Mouse (Mus musculus): Measurements from ENCODE around the gene Cstf2t.

Cstf2t gene

DNA sequence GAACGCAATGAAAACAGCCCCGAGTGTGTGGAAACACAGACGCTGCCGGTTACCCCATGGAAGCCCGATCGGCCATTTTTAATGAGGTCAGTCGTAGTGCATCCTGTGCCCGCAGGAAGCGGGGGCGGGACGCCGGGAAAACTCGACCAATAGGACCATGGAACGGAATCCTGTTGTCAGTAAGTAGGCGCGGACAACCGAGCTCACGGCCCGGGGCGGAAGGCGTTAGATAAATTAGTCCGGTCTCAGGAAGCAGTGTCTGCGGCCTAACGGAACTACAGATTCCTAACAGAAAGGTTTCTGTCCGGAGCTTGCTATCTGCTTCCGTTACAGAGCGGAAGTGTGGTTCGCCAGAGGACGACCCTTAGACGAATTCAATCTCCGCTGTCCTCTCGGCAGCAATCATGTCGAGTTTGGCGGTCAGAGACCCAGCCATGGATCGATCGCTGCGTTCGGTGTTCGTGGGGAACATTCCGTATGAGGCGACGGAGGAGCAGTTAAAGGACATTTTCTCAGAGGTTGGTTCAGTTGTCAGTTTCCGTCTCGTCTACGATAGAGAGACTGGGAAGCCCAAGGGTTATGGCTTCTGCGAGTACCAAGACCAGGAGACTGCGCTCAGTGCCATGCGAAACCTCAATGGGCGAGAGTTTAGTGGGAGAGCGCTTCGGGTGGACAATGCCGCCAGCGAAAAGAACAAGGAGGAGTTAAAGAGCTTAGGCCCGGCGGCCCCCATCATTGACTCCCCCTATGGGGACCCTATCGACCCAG lies at the start of gene Cstf2t:
TSS of gene Cstf2t (plus strand) at position 176 of the 768 bp plus-strand sequence.
- peak; percentile 99 for DNase-seq (ENCODE audit: low spot score)

DNA sequence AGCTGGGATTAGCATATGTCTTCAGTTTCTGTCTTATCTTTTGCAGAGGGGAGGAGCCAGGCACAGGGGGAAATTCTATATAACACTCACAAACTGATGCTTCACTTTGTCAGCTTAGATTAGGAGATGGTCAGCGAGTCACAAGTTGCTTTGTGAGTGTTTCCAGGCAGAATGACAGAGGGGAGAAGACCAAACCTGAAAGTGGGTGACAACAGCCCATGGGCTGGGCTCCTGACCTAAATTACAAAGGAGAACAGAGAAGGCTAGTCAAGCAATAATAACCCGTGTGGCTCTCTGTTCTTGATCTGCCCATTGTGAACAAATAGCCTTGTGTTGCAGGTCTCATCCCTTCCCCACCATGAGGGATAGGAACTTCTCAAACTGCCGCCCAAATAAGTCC lies 43.7 kb upstream of the Cstf2t start:
- no peak for DNase-seq (ENCODE audit: low spot score)

DNA sequence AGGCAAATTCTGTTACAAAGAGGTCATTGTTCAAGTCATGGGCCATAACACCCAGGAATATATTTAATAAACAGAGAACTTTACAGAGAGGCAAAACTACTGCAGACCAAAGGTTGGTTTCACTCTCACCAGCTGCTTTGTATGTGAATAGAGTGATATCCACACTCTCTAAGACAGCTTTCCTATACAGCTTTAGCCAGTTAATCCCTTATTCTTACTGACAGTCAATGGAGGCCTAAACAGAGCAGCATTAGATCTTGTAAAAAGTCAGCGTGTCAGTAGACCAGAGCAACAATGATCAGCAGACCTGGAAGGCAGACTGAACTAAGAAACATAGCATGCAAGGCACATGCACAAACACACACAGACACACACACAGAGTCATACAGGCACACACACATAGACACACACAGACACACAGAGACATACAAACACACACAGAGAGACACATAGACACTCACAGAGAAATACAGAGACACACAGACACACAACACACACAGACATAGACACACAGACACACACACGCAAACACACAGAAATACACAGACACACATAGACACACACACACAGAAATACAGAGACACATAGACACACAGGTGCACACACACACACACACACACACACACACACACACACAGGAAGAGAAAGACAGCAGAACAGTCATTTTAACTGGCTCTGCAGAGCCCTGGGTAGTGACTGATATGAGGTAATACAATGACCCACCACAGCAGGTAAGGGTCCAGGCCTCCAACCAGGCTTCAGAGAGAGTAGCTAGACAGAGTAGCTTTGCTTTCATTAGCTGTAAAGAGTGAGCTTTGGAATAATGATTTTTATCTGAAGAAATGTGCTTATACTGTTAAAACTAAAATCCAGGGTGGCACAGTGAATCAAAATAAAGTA lies 41.4 kb upstream of the Cstf2t start:
- DNase-seq (ENCODE audit: low spot score), result no peak

DNA sequence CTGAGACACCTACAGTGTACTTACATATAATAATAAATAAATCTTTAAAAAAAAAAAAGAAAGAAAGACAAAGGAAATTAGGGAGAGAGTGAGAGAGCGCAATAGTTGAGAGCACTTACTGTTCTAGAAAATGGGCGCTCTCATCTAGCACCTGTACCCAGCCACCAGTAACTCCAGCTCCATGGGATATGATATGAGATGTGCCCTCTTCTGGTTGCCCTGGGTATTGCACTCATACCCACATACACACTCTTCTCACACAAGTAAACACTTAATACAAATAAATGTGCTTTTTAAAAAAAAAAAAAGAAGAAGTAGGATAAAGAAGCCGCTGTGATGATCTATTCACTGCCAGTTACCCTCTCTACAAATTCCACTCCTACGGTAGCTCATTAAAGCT lies 36.0 kb upstream of the Cstf2t start:
- no peak for DNase-seq (ENCODE audit: low spot score)

DNA sequence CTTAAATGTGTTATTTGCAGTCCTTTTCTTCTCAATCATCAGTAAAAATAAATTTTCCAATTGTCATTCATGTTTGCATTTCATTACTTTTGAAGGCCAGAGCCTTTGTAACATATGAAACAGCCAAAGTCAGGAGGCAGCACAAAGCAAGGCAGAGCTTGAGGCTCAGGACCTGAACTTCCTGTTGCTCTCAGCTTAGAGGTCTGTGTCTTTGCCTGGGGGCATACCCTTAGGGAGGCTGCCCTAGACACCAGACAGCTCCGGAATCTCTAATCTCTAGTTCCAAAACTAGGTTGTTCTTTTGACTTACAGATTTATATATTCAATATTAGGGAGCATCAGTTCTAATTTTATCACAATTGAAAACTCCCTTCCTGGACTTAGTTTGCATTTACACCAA lies 17.9 kb upstream of the Cstf2t start:
- DNase-seq (ENCODE audit: low spot score), result no peak

DNA sequence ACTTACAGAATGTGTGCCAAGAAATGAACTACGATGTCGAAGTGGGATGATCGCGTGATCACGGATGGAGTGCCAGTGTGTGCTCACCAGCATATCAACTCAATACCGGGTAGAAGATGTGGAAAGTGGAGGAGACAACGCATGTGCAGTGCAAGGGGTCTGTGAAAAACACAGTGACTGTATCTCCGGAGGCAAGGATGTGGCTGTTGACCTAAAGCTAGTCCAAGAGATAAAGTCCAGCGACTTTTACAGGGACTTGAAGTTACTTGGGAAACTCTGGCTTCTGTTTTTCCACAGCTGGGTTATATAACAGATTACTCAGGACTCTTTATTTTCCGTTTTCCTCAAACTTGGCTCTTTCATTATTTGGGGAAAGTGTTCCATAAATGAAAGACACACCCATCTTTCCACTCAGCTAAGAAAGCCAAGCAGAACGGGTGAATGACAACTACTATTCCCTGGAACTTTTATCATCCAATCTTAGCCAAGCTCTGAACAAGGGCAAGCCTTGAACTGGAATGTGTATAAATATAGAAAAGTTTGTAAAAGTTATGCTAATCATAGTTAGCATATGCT lies 17.3 kb upstream of the Cstf2t start:
- no peak for DNase-seq (ENCODE audit: low spot score)

DNA sequence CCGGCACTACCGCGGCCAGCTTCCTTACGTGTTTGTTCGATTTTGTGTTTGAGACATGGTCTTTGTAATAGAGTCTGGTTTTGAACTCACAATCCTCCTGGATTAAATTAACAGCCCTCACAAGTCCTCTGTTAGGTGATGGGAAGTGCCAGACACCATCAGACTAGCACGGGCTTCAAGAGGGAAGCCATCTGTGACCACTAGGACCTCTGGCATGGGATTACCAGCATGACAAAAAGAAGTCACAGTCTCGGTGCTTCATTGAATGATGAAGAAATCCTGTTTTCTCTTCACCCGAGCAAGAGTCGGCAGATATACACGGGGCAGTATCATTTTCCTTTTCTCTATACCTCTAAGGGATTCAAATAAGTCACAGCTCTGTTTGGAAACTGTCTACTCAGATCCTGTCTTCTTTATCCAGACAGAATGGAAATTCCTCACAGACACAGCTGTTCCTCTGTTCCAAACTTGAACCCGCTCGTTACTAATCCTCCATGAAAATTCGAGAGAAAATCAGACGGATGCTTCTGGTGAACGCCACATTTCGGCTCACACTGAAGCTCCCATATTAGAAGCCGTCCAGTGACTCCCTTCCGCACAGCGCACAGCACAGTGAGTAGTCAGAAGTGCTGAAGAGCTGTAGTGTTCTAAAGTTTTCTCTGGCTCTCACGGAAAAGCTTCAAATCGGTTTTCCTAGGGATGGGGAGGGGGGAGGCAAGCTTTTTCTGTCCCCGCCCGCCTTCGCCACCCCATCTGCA lies 8.5 kb upstream of the Cstf2t start:
- DNase-seq (ENCODE audit: low spot score), result no peak

DNA sequence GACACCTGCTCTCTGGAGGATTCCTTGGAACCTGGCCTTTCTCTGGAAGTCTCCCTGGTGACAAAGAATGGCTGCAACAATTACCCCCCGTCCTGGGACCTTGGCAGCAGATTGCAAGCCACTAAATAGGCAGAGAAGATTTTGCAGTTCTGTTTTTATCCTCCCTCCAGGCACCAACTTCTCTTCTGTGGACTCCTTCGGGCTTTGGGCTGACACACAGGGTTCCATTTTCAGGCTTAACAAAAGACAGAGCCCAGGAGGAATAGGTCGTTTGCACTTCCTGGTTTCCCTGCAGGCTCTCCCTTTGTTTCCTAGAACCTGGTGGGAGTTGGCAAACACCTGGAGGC lies 7.9 kb upstream of the Cstf2t start:
- DNase-seq (ENCODE audit: low spot score), result no peak

DNA sequence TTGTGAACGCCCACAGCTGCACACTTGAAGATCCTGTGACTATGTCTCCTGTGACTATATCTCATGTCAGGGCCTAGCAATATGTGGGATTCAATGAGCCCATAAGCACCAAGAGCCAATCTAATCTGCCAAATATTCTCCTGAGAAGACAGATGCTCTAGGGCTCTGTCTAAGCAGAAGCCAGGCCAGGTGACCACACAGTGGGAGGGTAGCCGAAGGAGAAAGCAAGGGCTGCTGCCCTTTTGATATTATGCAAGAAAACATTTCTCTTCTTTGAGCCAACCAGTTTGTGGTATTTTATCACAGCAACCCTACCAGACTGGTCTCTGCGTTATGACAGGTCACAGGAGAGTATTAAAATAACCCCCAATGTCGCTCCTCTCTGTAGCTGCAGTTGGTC lies 6.5 kb upstream of the Cstf2t start:
- no peak for DNase-seq (ENCODE audit: low spot score)

DNA sequence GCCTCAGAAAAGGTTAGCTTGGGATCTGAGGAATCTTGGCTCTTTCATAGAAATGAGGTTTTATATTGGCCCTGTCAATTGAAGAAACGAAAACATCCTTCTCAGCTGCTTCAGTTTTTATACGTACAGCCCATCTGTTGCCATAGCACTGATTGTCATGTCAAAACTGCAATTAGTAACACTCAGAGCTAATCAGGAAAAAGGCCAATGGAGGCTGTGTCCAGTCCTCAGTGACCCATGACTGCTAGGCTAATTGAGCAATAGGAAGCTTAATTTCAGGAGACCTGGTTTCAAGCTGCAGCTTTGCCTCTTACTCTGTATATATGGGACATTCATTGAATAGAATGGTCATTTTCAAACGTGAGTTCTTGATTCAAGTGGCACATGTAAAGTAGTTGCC lies 4.4 kb upstream of the Cstf2t start:
- no peak for DNase-seq (ENCODE audit: low spot score)

DNA sequence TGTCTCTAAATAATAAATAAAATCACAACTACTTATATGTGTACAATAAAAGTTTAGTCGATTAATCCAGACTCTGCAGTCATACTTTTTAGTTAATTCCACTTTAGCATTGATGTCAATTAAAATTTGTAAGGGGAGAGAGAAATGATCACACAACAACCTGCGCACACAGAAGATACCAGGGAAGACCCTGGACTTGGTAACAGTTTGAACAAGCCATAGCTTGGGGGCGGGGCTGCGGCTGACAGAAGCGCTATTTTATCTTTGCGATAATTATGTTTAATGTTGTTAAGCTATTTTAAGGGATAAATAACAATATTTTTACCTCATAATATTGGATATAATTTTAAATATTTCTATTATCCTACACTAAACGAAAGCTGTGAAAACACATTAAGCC lies 411 bp upstream of the Cstf2t start:
- no peak for DNase-seq (ENCODE audit: low spot score)

DNA sequence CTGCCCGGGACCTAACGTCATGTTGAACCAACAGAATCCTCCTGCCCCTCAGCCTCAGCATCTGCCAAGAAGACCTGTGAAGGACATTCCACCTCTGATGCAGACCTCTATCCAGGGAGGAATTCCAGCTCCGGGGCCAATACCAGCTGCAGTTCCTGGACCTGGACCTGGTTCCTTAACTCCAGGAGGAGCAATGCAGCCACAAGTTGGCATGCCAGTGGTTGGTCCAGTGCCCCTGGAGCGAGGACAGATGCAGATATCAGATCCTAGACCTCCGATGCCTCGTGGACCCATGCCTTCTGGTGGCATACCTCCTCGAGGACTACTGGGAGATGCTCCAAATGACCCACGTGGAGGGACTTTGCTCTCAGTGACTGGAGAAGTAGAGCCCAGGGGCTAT lies 1.1 kb downstream of the Cstf2t start:
- peak; percentile 6 for DNase-seq (ENCODE audit: low spot score)

DNA sequence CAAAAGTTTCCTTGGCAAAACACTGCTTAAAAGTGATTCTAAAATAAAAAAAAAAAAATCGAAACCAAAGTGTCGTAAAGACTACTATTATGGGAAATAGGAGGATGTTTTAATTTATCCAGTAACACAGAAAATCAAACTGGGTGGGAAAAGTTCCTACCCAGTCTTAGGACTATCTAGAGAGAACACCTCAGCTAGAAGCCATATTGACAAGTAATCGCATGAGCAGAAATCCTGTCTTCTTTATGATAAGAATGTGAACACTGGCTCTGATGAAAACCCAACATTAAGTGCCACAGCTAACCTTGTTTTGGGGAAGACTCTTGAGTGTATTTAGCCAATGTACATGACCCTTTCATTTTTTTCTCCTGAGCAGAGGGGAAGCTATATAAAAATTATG lies 15.2 kb downstream of the Cstf2t start:
- DNase-seq (ENCODE audit: low spot score), result no peak

DNA sequence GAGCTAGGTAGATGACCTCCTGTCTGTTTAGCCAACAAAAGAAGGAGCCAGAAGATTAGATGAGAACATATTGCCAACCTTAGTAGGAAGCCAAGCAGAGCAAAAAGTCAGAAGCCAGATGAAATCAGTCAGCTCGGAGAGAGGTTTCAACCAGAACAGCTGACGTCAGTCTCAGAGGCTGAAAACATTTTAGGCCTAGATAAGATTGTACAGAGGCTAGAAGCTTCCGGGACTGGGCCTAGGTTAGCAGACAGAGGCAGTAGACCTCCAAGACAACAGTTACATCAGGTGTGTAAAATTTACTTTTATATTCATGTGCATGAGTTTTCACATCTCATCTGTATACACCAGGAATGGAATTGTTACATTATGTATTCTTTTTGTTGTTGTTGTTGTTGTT lies 16.7 kb downstream of the Cstf2t start:
- no peak for DNase-seq (ENCODE audit: low spot score)

DNA sequence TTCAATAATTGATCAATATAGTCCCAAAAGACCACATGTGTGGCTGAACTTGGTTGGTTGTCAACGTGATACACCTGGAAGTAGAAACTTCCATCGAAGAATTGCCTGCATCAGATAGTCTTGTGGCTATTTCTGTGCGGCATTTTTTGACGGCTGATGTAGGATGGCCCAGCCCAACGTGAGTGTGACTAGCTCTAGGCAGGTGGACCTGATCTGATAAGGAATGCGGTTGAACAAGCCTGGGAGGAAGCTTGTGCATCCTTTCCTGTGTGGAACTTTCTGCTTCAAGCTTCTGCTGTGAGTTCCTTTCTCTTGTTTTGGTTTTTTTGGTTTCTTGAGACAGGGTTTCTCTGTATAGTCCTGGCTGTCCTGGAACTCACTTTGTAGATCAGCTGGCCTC lies 22.1 kb downstream of the Cstf2t start:
- no peak for DNase-seq (ENCODE audit: low spot score)

DNA sequence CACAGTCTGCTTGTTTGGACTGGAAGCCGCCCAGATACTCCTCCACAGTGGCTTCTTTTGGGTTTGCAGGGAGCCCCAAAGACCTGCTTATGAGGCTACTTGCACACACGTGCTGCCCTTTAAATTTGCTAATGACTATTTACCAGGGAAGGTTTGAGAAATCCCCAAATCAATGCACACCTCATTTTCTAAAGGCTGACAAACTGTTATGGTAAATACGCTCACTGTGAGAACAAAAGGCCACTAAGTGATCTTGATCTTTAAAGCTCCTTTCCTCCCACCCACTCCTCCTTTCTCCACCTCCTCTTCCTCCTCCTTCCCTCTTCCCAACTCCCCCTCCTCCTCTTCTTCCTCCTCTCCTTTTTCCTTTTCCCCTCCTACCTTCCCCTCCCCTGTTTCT lies 23.4 kb downstream of the Cstf2t start:
- no peak for DNase-seq (ENCODE audit: low spot score)

DNA sequence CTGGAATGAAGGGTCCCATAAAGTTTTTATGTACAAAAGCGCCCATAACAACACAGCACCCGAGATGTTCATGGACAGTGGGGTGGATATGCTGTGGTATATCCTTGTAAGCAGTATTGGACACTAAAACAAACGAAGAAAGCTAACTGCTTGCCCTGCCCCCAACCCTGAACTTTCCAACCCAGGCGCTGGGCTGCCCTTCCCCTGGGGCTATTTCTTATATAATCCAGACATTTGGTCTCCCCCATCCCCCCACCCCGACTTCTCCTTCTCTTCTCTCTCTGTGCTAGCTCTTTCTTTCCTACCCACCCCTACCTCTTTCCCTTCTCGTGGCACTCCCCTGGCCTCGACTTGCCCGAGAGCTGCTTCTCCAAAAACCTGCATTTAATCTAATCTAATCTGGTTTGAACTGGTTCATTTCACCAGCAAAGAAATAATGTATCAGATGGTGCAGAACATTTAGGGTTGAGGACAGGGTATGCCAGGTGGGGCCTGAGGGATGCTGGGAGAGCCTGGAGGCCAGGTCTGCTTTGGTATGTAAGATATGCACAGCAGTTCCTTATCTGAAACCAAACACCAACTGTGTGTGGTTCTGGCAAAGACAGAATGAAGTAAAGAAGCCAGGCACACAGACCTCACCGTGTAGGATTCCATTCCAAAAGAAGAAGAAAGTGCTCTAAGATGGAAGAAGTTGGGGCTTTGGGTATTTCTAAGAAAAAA lies 24.4 kb downstream of the Cstf2t start:
- no peak for DNase-seq (ENCODE audit: low spot score)

DNA sequence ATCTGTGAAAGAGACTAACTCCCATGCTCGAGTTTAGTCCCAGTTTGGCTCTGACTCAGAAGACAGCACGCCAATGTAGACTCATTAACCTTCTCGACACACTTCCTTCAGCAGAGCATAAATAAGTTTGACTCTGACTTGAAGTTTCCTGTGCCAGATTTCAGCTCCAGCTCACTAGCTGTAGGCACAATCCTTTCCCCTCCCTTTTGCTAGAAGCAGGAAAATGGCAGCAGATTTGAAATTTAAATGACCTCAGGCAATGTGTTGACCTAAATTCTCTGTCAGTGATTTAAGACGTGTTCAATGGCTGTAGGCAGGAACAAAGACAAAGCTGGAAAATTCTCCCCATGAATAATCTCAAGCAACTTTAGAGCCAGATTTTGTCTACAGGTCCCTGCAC lies 32.1 kb downstream of the Cstf2t start:
- DNase-seq (ENCODE audit: low spot score), result no peak

DNA sequence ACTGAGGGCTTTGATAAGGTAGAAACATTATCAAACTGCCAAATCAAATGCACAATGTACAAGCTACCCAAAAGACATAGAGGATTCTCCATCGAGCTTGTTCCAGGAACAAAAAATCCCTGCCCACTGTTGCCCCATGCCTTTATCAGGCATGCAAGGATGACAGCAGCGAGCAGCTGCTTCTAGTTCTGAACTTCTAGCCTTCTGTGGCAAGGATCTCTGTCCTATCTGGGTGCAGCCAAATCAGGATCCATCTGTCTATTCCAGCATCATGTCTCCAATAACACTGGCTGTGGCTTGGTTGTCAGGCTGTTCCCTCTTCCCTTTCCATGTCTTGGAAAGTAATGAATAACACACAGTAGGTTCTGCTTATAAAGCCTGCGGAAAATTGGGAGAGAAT lies 42.0 kb downstream of the Cstf2t start:
- DNase-seq (ENCODE audit: low spot score), result no peak

DNA sequence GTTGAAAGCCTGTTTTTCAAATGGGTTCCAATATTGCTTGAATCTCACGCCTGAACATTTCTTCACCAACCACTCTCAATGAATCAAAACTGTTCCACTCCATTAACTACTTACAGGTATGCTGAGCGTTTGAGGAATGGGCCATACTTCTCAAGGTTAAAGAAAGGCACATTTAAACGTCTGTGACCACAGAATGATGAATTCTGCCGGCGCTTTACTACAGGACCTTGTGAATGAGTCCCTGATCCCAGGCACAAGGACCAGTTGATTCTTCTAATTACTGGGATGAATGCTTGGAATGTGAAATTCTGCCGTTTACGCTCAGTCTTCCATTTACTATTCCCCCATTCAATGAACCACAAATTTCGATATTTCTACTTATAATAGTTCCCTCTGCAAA lies 50.0 kb downstream of the Cstf2t start:
- DNase-seq (ENCODE audit: low spot score), result no peak

DNA sequence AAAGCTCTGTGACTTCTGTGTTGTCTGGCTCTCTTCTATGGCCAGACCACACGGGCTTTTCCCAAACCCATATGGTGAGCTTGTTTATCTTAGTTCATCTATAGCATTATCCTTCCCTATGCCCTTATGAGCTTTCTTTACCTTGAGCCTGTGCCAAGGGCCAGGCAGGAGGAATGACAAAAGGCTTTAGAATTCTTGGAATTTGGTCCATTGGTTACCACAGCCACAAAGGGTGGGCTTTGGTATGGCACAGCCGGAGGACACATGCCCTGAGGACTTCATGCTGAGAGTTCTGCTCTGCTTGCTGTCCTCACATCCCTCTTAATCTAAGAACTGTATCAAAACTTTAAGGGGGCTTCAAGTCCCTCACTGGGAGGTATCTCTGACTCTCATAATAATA lies 53.7 kb downstream of the Cstf2t start:
- DNase-seq (ENCODE audit: low spot score), result no peak
